13 mouse cellular contexts compared by ENCODE assay signal in the genomic region with DNA sequence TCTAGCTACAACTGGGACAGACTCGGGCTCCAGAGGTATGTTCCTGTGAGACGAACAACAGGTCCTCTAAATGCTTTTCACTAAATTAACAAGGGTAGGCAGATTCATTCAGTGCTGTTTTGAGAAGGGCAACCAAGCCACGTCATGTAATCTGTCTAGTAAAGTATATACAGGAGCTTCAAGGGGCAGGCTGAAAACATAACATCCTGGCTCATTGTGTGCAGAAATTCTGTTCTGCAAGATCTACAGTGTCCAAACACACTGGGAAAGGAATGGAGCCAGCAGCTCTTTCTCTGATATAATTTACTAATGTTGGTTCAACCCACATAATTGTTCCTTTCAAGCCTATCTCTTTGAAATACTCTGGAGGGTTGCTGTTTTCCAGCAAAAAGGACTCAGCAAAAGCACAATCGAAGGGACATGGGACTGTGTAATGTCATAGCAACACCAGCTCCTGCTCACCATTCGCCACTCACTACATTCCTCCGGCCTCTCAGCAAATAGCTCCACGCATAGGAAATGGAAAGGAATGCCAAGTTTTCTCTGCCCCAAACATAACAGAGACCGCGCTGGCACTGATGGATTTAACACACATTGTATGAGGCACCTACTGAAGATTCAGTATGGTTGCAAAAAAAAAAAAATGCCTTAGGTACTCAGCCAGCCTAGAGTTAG.
DNase-seq lines count a peak whose midpoint lies in the region; ATAC-seq and TF ChIP-seq lines count a peak whose summit lies in the region.
"Had no signal": no experiment of that assay in that cellular context is flagged by ENCODE, and none has a peak within 500 bp of the region (broad histone marks: within the 10 kb centered on the region; RNA-seq: fewer than 3 reads in every experiment).

No protein-coding gene starts in this region.

- no peaks in the 10 kb centered on the region for H3K27me3 ChIP-seq in midbrain, embryonic 14.5 days (ENCODE audit: control insufficient read depth, insufficient read depth, low read length)
- H3K27me3 ChIP-seq in midbrain, embryonic 11.5 days (ENCODE audit: control insufficient read depth, insufficient read depth, low read length), result no peaks in the 10 kb centered on the region
- no peaks in the 10 kb centered on the region for H3K27me3 ChIP-seq in heart, postnatal 0 days (ENCODE audit: control insufficient read depth, insufficient read depth, low read length)
- no peaks in the 10 kb centered on the region for H3K27me3 ChIP-seq in midbrain, postnatal 0 days (ENCODE audit: insufficient read depth, low read length)
- H3K27me3 ChIP-seq: kidney, embryonic 15.5 days; limb, embryonic 13.5 days; Patski had no signal

- H3K4me1 ChIP-seq in midbrain, embryonic 14.5 days (ENCODE audit: control insufficient read depth, insufficient read depth, low read length), result no peaks in the 10 kb centered on the region
- H3K4me1 ChIP-seq in midbrain, embryonic 11.5 days (ENCODE audit: control insufficient read depth, insufficient read depth, low read length), result no peaks in the 10 kb centered on the region
- peaks cover 5% of the 10 kb centered on the region for H3K4me1 ChIP-seq in heart, postnatal 0 days (ENCODE audit: control insufficient read depth, insufficient read depth)
- H3K4me1 ChIP-seq in midbrain, postnatal 0 days (ENCODE audit: insufficient read depth, low read length), result no peaks in the 10 kb centered on the region
- H3K4me1 ChIP-seq: kidney, embryonic 15.5 days had no signal

- peak; percentile 52; the same call in 1 of the 2 replicates for ATAC-seq in frontal cortex, adult (ENCODE audit: low TSS enrichment)
- ATAC-seq in midbrain, embryonic 14.5 days (ENCODE audit: low FRiP score, low TSS enrichment), result no peak
- no peak for ATAC-seq in midbrain, embryonic 11.5 days (ENCODE audit: low FRiP score)
- peak; percentile 85 for ATAC-seq in heart, postnatal 0 days (ENCODE audit: insufficient read depth, low read depth)
- ATAC-seq in midbrain, postnatal 0 days (ENCODE audit: low FRiP score), result no peak
- ATAC-seq: Patski had no signal

- no peaks in the 10 kb centered on the region for H3K36me3 ChIP-seq in midbrain, embryonic 14.5 days (ENCODE audit: control insufficient read depth, insufficient read depth, low read length)
- H3K36me3 ChIP-seq in midbrain, embryonic 11.5 days (ENCODE audit: control insufficient read depth, insufficient read depth, low read length), result no peaks in the 10 kb centered on the region
- H3K36me3 ChIP-seq in heart, postnatal 0 days (replicated peaks; ENCODE audit: control insufficient read depth, insufficient read depth, low read length), result no peaks in the 10 kb centered on the region
- no peaks in the 10 kb centered on the region for H3K36me3 ChIP-seq in midbrain, postnatal 0 days (ENCODE audit: insufficient read depth, low read length)

- H3K4me2 ChIP-seq in midbrain, embryonic 14.5 days (ENCODE audit: low read length), result no peak overlapping the region
- no peak overlapping the region for H3K4me2 ChIP-seq in midbrain, embryonic 11.5 days
- peak overlapping the region; percentile 39 for H3K4me2 ChIP-seq in heart, postnatal 0 days (ENCODE audit: low read depth, low read length)
- no peak overlapping the region for H3K4me2 ChIP-seq in midbrain, postnatal 0 days (ENCODE audit: low read depth, low read length, poor library complexity, severe bottlenecking)
- H3K4me2 ChIP-seq: kidney, embryonic 15.5 days; limb, embryonic 13.5 days had no signal

- no peak for DNase-seq in frontal cortex, postnatal 14 days (ENCODE audit: low spot score in 2 of 2)
- peak; percentile 33 for DNase-seq in midbrain, embryonic 14.5 days
- no peak for DNase-seq in midbrain, embryonic 11.5 days (ENCODE audit: low spot score, missing footprints)
- peak; percentile 54 for DNase-seq in heart, postnatal 0 days (ENCODE audit: low spot score)
- peak; percentile 46 for DNase-seq in midbrain, postnatal 0 days (ENCODE audit: low spot score)
- no peak for DNase-seq in urinary bladder, postnatal 14 days (ENCODE audit: low spot score)
- no peak for DNase-seq in adrenal gland, postnatal 4 days (ENCODE audit: low spot score in 2 of 2)
- DNase-seq: B cell, adult 2 months had no signal

- H3K4me3 ChIP-seq in midbrain, embryonic 14.5 days (replicated peaks; ENCODE audit: low read depth, low read length), result no peak overlapping the region
- no peak overlapping the region for H3K4me3 ChIP-seq in midbrain, embryonic 11.5 days (ENCODE audit: low read depth, low read length)
- H3K4me3 ChIP-seq in heart, postnatal 0 days (ENCODE audit: low read depth, low read length), result no peak overlapping the region
- H3K4me3 ChIP-seq in midbrain, postnatal 0 days (ENCODE audit: low read depth, low read length), result no peak overlapping the region
- H3K4me3 ChIP-seq: kidney, embryonic 15.5 days; limb, embryonic 13.5 days had no signal

- H3K9ac ChIP-seq in midbrain, embryonic 14.5 days (replicated peaks; ENCODE audit: low read length), result no peak overlapping the region
- no peak overlapping the region for H3K9ac ChIP-seq in midbrain, embryonic 11.5 days (ENCODE audit: low read length)
- no peak overlapping the region for H3K9ac ChIP-seq in heart, postnatal 0 days (replicated peaks; ENCODE audit: low read depth, low read length)
- H3K9ac ChIP-seq in midbrain, postnatal 0 days (replicated peaks; ENCODE audit: low read length, poor library complexity, severe bottlenecking), result no peak overlapping the region
- H3K9ac ChIP-seq: kidney, embryonic 15.5 days; limb, embryonic 13.5 days had no signal

- no peak overlapping the region for H3K27ac ChIP-seq in midbrain, embryonic 14.5 days (replicated peaks; ENCODE audit: low read depth, low read length)
- no peak overlapping the region for H3K27ac ChIP-seq in midbrain, embryonic 11.5 days (ENCODE audit: low read depth, low read length)
- peak overlapping the region; percentile 27; the same call in 1 of the 2 replicates for H3K27ac ChIP-seq in heart, postnatal 0 days (ENCODE audit: low read depth)
- H3K27ac ChIP-seq in midbrain, postnatal 0 days (ENCODE audit: low read depth, low read length), result no peak overlapping the region
- H3K27ac ChIP-seq: kidney, embryonic 15.5 days; limb, embryonic 13.5 days; stomach, postnatal 0 days had no signal

- WGBS in midbrain, embryonic 14.5 days, result 75% methylated on average over 9 of the region's 9 CpGs
- WGBS in midbrain, embryonic 11.5 days, result 83% methylated on average over 9 of the region's 9 CpGs
- whole genome bisulfite sequencing in heart, postnatal 0 days, result 19% methylated on average over 9 of the region's 9 CpGs
- 78% methylated on average over 9 of the region's 9 CpGs for WGBS in midbrain, postnatal 0 days

- no peaks in the 10 kb centered on the region for H3K9me3 ChIP-seq in midbrain, embryonic 14.5 days (ENCODE audit: control insufficient read depth, low read length)
- H3K9me3 ChIP-seq in midbrain, embryonic 11.5 days (ENCODE audit: control insufficient read depth, low read length), result no peaks in the 10 kb centered on the region
- H3K9me3 ChIP-seq in heart, postnatal 0 days (replicated peaks; ENCODE audit: control insufficient read depth, low read length), result no peaks in the 10 kb centered on the region
- H3K9me3 ChIP-seq in midbrain, postnatal 0 days (ENCODE audit: low read length), result no peaks in the 10 kb centered on the region
- H3K9me3 ChIP-seq: kidney, embryonic 15.5 days; limb, embryonic 13.5 days had no signal

- no peak for TF ChIP-seq EP300 in heart, postnatal 0 days (IDR thresholded peaks at IDR 0.05; ENCODE audit: low read depth)

- TF ChIP-seq CTCF in heart, postnatal 0 days (IDR thresholded peaks at IDR 0.05; ENCODE audit: low read depth), result no peak
- no peak for TF ChIP-seq CTCF in midbrain, postnatal 0 days (IDR thresholded peaks at IDR 0.05)

Comparison
In these comparisons a context has a peak if more than half of its experiments do, and no peak if none do; other contexts are left out.
1. DNase-seq: peak in midbrain, embryonic 14.5 days (single experiment), heart, postnatal 0 days (single experiment) and midbrain, postnatal 0 days (single experiment); none in frontal cortex, postnatal 14 days (0 of 2), midbrain, embryonic 11.5 days (single experiment), urinary bladder, postnatal 14 days (single experiment) and adrenal gland, postnatal 4 days (0 of 2).
2. ATAC-seq: peak in frontal cortex, adult (single experiment) and heart, postnatal 0 days (single experiment); none in midbrain, embryonic 14.5 days (single experiment), midbrain, embryonic 11.5 days (single experiment) and midbrain, postnatal 0 days (single experiment).